Mouse (Mus musculus) activated CD4-positive, CD25-positive, alpha-beta regulatory T cell, adult 4 months (primary cell): ENCODE measurements at regions not wholly inside any gene's neighbourhood (a gene's known extent, or its start where the extent isn't known, plus 50 kb on each side); places are given as distances from the start of the nearest gene placed in this dataset.

Source experiments
- ATAC-seq: one replicate; pipeline ENCODE4 v1.8.0; 2017

DNA sequence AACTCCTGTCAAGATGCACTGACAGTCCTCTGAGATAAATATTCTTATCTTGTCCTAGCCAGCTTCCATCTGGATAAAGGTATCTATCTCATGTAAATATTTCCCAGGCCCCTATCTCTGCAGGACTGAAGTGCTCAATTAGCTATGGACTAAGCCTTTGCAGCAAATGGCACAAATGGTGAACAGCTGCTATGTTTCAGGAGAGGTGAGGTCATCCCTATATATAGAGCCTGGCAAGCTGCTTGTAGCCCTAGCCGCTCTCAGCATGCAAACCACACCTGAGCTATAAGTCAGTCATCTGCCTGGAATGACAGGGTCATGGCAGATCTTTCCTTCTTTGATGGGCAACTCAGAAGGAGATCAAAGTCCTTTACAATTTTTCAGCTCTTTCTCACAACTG, 294.9 kb upstream of the Agtr1b start:
- no peak for ATAC-seq

DNA sequence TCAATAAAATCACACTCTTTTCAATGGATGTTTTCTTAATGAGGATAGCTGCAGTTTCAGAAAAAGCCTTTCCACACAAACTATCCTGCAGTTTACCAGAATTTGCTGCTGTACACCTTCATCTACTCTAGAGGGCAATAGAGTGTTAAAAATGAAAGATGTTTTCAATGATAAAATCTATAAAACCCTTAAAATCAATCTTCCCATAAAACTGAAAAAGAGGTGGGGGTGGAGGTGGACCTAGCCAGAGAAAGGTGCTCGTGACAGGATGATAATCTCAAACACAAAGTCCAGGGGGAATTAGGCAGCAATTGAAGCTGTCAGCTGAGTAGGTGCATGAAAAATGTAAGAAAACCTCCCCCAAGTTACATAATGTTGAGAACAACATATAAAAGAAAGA, 288.4 kb upstream of the Agtr1b start:
- peak; percentile 61 for ATAC-seq
